Mouse (Mus musculus): ENCODE measurements around the gene Cenpx. TPM values are rescaled to one million over a fixed set of nuclear protein-coding genes. Genes with fewer than 3 reads are reported as not detected.
A peak's percentile ranks its signal among the peaks of the same experiment; 100 is the strongest.

Gene Cenpx
- total and polyA plus RNA-seq, 2 experiments from 2014 or later = 28.5 to 91.3 TPM

GRCm38 (mm10) chr11:120719242-120719641 lies 5.7 kb upstream of the Cenpx start:
- no peak overlapping the region for H3K9ac ChIP-seq
- DNase-seq = no peak
- no peak overlapping the region for H3K4me2 ChIP-seq (ENCODE audit: low read depth)
- H3K36me3 ChIP-seq (ENCODE audit: insufficient read depth) = peaks cover 53% of the 10 kb centered on the region
- ATAC-seq = no peak
- 91% methylated on average over 9 of the region's 9 CpGs for WGBS
- no peaks in the 10 kb centered on the region for H3K27me3 ChIP-seq (ENCODE audit: insufficient read depth, low read length)
- no peak overlapping the region for H3K27ac ChIP-seq (ENCODE audit: low read depth, low read length)
- TF ChIP-seq CTCF (IDR thresholded peaks at IDR 0.05; ENCODE audit: low read depth) = no peak
- no peaks in the 10 kb centered on the region for H3K9me3 ChIP-seq (ENCODE audit: low read length)
- H3K4me3 ChIP-seq (ENCODE audit: low read depth, low read length) = no peak overlapping the region
- peaks cover 7% of the 10 kb centered on the region; the same call in 1 of the 2 replicates for H3K4me1 ChIP-seq (ENCODE audit: insufficient read depth)

GRCm38 (mm10) chr11:120715131-120715530 lies 1.6 kb upstream of the Cenpx start:
- Histone ChIP-seq H3K9ac (no peak overlapping the region), H3K9me3 (ENCODE audit: low read length) (no peaks in the 10 kb centered on the region), H3K4me2 (ENCODE audit: low read depth) (0 out of 2 replicates have a peak overlapping the region, but pooled peaks have one; percentile 98), H3K4me1 (ENCODE audit: insufficient read depth) (peaks cover 16% of the 10 kb centered on the region; the same call in 1 of the 2 replicates), H3K36me3 (ENCODE audit: insufficient read depth) (peaks cover 48% of the 10 kb centered on the region), H3K4me3 (ENCODE audit: low read depth, low read length) (no peak overlapping the region), H3K27me3 (ENCODE audit: insufficient read depth, low read length) (no peaks in the 10 kb centered on the region), H3K27ac (ENCODE audit: low read depth, low read length) (no peak overlapping the region)
- no peak for DNase-seq
- ATAC-seq = no peak
- TF ChIP-seq CTCF (IDR thresholded peaks at IDR 0.05; ENCODE audit: low read depth) = no peak
- WGBS = 90% methylated on average over 9 of the region's 9 CpGs

- Histone ChIP-seq H3K9ac (peak overlapping the region; percentile 64), H3K4me1 (ENCODE audit: insufficient read depth) (peaks cover 16% of the 10 kb centered on the region; the same call in 1 of the 2 replicates), H3K36me3 (ENCODE audit: insufficient read depth) (peaks cover 50% of the 10 kb centered on the region), H3K27me3 (ENCODE audit: insufficient read depth, low read length) (no peaks in the 10 kb centered on the region), H3K4me2 (ENCODE audit: low read depth) (peak overlapping the region; percentile 98), H3K9me3 (ENCODE audit: low read length) (no peaks in the 10 kb centered on the region), H3K4me3 (ENCODE audit: low read depth, low read length) (peak overlapping the region; percentile 54), H3K27ac (ENCODE audit: low read depth, low read length) (no peak overlapping the region)
- ATAC-seq (no peak), DNase-seq (no peak)
- no peak for TF ChIP-seq CTCF (IDR thresholded peaks at IDR 0.05; ENCODE audit: low read depth)
- 61% methylated on average over 10 of the region's 10 CpGs for WGBS
These were observed 1.0 kb upstream of the Cenpx start for GRCm38 (mm10) chr11:120714546-120714945.

- H3K27ac ChIP-seq (ENCODE audit: low read depth, low read length) = peak overlapping the region; percentile 51
- WGBS = 2% methylated on average over 38 of the region's 38 CpGs
- H3K36me3 ChIP-seq (ENCODE audit: insufficient read depth) = peaks cover 44% of the 10 kb centered on the region
- H3K27me3 ChIP-seq (ENCODE audit: insufficient read depth, low read length) = no peaks in the 10 kb centered on the region
- ATAC-seq = peak; percentile 17; the same call in 1 of the 2 replicates
- H3K9ac ChIP-seq = peak overlapping the region; percentile 45
- no peaks in the 10 kb centered on the region for H3K9me3 ChIP-seq (ENCODE audit: low read length)
- H3K4me1 ChIP-seq (ENCODE audit: insufficient read depth) = peaks cover 16% of the 10 kb centered on the region; the same call in 1 of the 2 replicates
- H3K4me3 ChIP-seq (ENCODE audit: low read depth, low read length) = peak overlapping the region; percentile 54
- H3K4me2 ChIP-seq (ENCODE audit: low read depth) = peak overlapping the region; percentile 98
- peak; percentile 58 for DNase-seq
- peak; percentile 72 for TF ChIP-seq CTCF (IDR thresholded peaks at IDR 0.05; ENCODE audit: low read depth)
These were observed 568 bp downstream of the Cenpx start for GRCm38 (mm10) chr11:120712771-120713568.

- WGBS = 65% methylated on average over 8 of the region's 8 CpGs
- H3K4me1 ChIP-seq (ENCODE audit: insufficient read depth) = peaks cover 16% of the 10 kb centered on the region; the same call in 1 of the 2 replicates
- no peak for TF ChIP-seq CTCF (IDR thresholded peaks at IDR 0.05; ENCODE audit: low read depth)
- DNase-seq = no peak
- no peak overlapping the region for H3K27ac ChIP-seq (ENCODE audit: low read depth, low read length)
- no peak overlapping the region for H3K4me2 ChIP-seq (ENCODE audit: low read depth)
- no peak for ATAC-seq
- H3K9ac ChIP-seq = no peak overlapping the region
- no peaks in the 10 kb centered on the region for H3K27me3 ChIP-seq (ENCODE audit: insufficient read depth, low read length)
- H3K4me3 ChIP-seq (ENCODE audit: low read depth, low read length) = no peak overlapping the region
- H3K9me3 ChIP-seq (ENCODE audit: low read length) = no peaks in the 10 kb centered on the region
- peaks cover 36% of the 10 kb centered on the region for H3K36me3 ChIP-seq (ENCODE audit: insufficient read depth)
These were observed 1.4 kb downstream of the Cenpx start for GRCm38 (mm10) chr11:120711980-120712604.

- Histone ChIP-seq H3K27me3 (ENCODE audit: insufficient read depth, low read length) (no peaks in the 10 kb centered on the region), H3K4me1 (ENCODE audit: insufficient read depth) (peaks cover 16% of the 10 kb centered on the region; the same call in 1 of the 2 replicates), H3K4me3 (ENCODE audit: low read depth, low read length) (no peak overlapping the region), H3K27ac (ENCODE audit: low read depth, low read length) (no peak overlapping the region), H3K4me2 (ENCODE audit: low read depth) (no peak overlapping the region), H3K9ac (no peak overlapping the region), H3K9me3 (ENCODE audit: low read length) (no peaks in the 10 kb centered on the region), H3K36me3 (ENCODE audit: insufficient read depth) (peaks cover 27% of the 10 kb centered on the region)
- WGBS = 86% methylated on average over 5 of the region's 5 CpGs
- ATAC-seq (no peak), DNase-seq (no peak)
- TF ChIP-seq CTCF (IDR thresholded peaks at IDR 0.05; ENCODE audit: low read depth) = no peak
These were observed 2.9 kb downstream of the Cenpx start for GRCm38 (mm10) chr11:120710672-120711071.

GRCm38 (mm10) chr11:120709551-120709950 lies 4.0 kb downstream of the Cenpx start:
- Histone ChIP-seq H3K9me3 (ENCODE audit: low read length) (no peaks in the 10 kb centered on the region), H3K4me1 (ENCODE audit: insufficient read depth) (peaks cover 12% of the 10 kb centered on the region; the same call in 1 of the 2 replicates), H3K27me3 (ENCODE audit: insufficient read depth, low read length) (no peaks in the 10 kb centered on the region), H3K36me3 (ENCODE audit: insufficient read depth) (peaks cover 22% of the 10 kb centered on the region), H3K4me2 (ENCODE audit: low read depth) (no peak overlapping the region), H3K27ac (ENCODE audit: low read depth, low read length) (no peak overlapping the region), H3K4me3 (ENCODE audit: low read depth, low read length) (no peak overlapping the region), H3K9ac (no peak overlapping the region)
- ATAC-seq (no peak), DNase-seq (no peak)
- 64% methylated on average over 2 of the region's 2 CpGs for WGBS
- TF ChIP-seq CTCF (IDR thresholded peaks at IDR 0.05; ENCODE audit: low read depth) = no peak
